Mouse (Mus musculus) cerebellum, adult 9-10 months (tissue): ENCODE results near the gene Hcn2.

Source experiments
- DNase-seq: peaks from one replicate; pipeline ENCODE4 v3.0.0; 2022

The Hcn2 gene

DNA sequence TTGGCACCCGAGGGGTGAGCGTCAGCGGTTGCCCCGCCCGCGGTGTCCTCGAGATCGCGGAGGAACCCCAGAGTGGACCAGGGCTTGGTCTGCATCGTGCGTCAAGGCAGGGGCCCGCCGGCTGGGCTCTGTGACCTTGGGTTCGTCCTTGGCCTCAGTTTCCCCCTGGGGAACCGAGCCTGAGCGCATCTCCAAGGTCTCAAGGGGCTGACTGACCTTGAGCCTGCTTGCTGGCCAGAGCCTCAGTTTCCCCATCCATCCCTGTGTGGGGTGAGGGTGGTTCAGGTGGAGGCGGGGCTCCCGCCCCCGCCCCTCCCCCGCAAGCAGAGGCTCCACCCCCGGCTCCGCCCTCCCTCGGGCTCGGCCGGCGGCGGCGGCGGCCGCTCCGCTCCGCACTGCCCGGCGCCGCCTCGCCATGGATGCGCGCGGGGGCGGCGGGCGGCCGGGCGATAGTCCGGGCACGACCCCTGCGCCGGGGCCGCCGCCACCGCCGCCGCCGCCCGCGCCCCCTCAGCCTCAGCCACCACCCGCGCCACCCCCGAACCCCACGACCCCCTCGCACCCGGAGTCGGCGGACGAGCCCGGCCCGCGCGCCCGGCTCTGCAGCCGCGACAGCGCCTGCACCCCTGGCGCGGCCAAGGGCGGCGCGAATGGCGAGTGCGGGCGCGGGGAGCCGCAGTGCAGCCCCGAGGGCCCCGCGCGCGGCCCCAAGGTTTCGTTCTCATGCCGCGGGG lies at the start of gene Hcn2:
Hcn2 (plus strand) TSS at position 381 of the 734 bp plus-strand sequence.
- peak; percentile 77 for DNase-seq

DNA sequence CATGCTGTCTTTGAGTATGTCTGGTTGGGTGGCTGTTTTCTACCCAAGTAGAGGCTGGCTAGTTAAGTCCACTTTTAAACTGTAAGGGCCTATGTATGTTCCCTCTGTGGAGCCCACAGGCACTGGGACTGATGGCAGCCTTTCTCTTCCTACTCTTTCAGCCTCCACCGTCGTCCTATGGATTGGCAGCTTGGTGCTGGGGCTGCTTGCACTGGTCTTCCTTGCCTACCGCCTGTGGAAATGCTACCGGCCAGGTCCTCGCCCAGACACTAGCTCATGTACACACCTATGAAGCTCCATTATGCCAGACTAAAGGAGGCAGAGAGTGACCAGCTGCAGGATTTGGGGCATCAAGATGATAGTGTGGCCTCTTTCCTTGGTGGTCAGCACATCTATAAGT lies 48.4 kb upstream of the Hcn2 start:
- peak; percentile 64 for DNase-seq

DNA sequence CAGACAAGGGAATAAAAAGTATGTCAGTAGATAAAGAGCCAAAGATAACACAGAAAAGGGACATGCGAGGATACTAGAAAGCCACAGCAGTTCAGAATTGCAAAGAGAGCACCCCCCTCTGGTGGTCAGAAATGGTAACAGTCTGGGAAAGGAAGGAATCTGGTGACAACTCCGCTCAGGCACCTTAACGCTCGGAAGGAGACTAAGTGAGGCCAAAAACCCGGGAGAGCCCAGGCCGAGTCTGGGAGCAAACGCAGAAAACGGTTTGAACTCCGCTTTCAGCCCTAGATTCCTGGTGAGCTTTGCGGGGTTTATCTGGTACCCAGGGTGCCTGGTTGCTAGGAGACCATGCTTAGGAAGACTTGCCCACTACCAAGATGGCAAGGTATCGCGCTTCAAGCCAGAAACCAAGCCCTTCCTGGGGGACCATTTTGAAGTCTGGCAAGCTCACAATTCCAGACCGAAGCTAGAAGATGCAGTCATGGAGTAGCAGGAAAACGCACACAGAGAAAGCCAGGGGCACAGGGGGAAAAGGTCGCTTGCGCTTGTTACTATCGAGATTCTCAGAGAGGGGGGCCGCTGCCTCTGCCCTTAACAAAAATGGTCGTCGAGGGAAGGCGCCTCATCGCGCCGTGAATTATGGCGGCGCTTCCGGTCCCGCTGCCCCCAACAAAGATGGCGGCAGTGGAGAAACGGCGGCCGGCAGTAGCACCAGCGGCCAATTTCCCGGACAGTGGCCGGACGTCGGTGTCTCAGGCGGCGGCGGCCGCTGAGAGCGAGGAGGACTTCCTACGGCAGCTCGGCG lies 47.5 kb upstream of the Hcn2 start, which contains the start of gene Tpgs1:
Tpgs1 (plus strand) TSS at position 599 of the 805 bp plus-strand sequence.
- peak; percentile 96 for DNase-seq

DNA sequence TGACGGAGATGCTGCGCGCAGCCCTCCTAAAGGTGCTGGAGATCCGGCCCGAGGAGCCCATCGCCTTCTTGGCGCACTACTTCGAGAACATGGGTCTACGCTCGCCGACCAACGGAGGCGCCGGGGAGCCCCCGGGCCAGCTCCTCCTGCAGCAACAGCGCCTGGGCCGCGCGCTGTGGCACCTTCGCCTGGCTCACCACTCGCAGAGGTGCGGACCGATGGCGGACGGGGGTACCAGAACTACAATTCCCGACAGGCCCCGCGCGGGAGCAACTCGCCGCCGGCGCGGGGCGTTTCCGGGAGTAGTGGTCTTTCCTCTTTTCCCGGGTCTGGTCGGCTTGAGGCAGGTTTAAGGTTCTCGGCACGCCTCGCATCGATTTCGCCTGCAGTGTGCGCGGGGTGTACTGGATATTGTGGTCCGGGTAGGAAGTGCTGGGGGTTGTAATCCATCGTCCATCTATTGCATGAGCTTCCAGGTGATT lies 46.8 kb upstream of the Hcn2 start:
- peak; percentile 78 for DNase-seq

DNA sequence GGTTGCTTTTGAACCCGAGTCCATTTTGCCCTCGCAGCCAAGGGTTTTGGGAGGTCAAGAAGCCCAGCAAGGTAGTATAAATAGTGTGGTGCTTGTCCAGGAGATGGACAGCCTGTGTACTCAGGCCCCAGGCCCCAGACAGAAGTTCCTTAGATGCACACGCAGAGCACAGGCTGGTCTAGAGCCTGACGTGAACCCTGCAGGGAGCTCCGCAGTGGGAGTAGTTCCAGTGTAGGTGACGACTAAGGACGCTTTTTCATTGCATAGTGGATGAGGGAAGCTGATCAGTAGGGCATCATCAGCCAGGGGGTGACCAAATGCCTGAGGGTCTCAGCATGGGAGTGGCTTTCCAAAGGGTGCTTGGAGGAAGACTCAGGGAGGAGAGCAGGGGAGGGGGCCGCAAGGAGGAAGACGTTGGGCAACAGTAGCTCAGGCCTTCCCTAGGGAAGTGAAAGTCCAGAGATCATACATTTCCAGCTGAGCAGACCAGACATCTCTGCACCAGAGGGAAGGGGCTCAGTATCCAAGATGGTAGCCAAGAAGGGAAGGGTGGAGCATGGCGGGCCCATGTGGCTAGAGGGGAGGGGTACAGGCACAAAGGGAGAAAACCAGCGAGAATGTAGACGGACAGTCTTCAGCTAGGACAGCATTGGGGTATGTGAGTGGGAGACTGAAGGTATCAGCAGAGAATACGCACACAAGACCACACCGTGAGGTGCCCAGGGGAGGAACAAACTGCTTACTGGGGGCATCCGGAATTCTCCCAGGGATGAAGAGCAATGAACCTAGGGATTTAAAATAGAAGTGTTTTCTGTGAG lies 46.2 kb upstream of the Hcn2 start:
- DNase-seq = peak; percentile 71

DNA sequence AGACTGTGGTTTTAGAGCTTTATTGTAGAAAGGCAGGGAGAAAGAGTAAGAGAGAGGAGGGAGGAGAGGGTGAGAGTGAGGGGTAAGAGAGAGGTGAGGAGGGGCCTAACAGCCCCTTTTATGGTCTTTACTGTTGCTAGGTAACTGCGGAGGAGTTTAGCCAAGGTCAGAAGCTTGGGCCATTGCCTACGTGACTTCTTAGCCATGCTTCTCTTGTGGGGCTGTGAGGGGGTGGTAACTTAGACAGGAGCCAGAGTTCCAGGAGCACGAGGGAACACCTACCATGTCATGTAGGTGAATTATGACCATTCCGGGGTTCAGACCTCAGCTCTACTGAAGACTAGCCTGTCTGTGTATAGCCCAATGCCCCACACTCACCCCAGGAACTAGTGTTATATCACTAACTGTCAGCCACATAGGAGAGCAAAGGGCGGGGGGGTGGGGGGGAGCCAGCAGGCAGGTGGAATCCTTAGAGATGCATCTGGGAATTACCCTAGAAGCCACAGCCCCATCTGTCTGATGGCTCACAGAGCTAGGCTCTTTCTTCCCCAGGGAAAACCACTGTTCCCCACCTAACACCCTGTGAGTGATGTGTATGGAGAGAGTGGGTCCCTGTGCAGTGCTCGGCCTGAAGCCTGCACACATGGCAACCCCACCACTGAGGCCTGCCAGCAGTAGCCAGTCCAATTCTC lies 44.9 kb upstream of the Hcn2 start:
- DNase-seq = peak; percentile 36

DNA sequence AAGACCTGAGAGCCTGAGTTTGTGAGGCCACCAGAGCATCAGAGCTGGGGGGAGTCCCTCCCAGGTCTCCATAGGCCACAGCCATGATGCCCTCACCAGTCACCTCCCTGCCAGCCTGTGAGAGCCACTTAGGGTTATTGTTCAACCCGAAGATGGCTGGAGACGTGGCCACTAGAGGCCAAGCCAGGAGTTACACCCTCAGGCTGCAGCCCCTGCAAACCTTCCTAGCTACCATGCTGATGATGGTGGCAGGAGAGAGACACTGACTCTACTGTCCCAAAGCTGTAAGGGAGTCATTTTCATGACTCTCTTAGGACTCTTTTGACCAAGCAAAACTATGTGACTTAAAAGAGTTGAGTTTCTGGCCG lies 44.4 kb upstream of the Hcn2 start:
- peak; percentile 42 for DNase-seq

DNA sequence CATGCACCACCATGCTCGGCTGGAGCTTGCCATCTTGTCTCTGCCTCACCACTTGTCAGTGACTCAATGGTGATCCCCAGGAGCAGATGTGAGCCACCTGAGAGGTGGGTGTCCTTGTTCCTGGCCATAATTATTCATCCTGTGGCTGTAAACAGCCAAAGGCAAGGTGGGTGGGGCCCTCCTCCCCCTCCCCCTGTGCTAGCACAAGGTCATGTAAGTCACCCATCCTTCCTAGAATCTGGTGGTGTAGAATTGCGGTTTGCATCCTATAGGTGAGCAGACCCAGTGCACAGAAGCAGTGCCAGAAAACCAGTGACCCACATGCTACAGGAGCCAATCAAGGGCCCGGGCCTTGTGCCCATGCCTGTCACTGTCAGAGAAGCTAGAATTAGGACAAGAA lies 43.4 kb upstream of the Hcn2 start:
- DNase-seq = peak; percentile 43

DNA sequence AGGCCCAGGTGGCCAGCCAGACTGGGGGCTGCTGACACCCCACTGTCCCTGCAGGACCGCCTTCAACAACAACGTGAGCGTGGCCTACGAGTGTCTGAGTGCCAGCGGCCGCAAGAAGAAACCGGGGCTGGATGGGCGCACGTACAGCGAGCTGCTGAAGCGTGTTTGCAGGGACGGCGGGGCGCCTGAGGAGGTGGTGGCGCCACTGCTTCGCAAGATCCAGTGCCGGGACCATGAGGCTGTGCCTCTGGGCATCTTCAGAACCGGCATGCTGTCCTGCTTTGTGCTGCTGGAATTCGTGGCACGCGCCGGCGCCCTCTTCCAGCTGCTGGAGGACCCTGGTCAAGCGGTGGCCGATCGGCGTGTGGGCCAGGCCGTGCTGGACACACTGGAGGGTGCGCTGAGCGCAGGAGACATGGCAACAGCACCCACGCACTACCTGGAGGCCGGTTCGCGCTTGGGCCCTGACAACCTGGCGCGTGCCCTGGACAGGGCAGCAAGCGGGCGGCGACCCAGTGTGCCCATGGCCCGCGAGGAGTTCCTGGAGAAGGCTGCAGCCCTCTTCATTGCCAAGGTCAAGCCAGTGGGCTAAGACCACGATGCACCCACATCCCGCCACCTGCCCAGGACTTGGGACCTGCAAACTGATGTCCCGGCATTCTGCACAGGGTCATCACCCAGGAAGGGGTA lies 40.9 kb upstream of the Hcn2 start:
- peak; percentile 35 for DNase-seq

DNA sequence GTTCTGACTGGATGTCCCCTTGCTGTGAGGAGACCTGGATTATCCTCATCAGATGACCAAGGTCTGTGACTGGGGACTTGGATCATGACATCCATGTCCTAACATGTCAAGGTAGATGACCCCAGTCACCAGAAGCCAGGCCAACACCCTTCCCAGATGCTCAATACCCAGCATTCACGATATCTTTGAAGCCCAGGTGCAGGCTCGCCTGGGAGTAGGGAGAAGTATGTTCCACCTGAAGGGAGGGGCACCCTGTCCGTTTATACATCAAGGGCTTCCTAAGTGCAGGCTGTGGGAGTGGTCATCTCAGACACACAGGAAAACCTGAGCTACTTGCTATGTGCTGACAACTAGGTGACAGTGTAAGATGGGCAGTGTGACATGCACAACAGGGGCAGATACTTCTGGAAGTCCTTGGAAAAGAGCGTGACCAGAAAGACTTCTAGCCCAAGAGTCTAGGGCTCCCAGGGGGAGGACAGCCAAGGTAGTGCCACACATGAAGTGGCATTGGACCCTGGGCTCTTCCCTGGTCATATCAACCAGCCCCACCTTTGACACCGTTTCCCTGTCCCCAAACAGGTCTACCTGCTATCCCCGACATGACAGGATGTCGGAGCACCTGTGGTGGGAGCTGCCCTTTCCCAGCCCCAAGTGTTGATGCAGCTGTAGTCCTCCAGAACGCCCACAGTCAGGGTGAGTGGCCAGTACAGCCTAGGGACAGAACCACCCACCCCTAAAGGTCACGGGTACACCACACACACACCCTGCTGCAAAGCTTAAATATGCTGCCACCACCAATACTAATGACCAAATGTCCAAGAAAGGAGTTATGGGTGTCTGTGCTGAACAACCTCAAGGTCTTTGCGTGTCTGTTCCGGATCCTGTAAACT lies 35.6 kb upstream of the Hcn2 start:
- DNase-seq = peak; percentile 74

DNA sequence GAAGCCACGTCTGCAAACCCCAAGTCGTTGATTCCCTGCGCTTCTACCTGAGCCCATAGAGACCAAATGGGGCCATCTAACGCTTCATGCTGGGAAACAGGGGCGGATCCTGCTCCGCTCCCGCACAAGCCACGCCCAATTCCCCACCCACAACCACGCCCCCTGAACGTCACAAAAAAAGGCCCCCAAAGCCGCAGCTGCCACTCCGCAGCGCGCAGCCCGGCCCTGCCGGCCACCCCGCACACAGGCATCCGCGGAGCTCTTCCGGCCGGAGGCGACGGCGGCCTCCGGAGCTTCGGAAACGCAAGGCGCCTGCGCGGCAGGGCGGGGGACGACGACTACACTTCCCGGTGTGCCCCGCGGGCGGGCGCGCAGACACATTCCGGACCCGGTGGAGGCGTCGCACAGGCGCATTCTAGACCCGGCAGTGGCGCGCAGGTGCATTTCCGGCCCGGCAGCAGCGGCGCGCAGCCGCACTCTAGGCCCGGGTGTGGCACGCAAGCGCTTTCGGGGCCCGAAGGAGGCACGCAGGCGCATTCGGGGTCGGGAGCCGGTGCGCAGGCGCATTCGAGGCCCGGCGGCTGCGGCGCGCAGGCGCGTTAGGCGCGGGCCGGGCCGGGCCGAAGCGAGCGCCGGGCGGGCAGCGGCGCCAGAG lies 34.7 kb upstream of the Hcn2 start, which contains the start of gene Cdc34:
Cdc34 (plus strand) TSS at position 605 of the 655 bp plus-strand sequence.
- DNase-seq = peak; percentile 99

DNA sequence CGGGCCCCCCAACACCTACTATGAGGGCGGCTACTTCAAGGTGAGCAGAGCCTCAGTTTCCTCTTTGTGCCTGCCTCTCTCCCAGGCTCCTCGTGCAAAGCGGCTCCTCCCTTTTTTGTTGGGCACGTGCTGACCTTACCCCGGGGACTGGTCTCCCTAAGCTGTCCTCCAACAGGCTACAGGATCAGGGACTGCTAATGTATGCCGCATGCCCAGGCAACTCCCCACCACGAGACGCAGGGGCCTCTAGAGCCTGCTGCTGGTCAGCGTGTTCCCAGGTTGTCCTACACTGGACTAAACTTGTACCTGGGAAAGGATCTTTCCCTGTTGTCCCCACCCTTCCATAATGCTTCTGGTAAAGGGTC lies 33.9 kb upstream of the Hcn2 start:
- peak; percentile 78 for DNase-seq

DNA sequence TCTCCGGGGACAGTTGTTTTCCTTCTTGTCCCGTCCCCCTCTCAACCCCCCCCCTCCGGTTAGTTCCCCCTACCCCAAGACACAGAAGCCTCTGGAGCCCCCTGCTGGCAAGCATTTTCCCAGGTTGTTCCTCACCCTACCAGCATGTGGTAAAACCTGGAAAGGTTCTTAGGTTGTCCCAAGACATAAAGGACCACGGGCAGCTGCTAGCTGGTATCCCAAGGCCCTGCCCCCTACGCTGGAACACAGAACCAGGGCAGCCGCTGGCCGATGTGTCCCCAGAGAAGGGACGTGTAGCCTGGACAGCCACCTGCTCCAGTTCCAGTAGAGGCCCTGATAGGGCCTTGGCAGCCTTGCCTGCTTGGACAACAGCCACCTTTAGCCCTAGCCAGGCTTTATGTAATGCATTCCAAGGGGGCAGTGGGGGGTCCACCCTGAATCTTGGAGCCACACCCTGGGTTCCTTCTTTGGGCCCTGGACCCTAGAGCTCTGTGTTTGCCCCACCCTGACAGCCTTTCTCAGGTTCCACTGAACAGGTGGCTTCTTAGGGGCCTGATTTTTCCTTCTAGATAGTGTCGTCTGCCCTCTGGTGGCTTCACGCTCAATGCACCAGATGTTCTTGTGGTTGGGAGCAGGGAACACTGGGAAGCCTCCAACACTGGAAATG lies 33.4 kb upstream of the Hcn2 start:
- peak; percentile 81 for DNase-seq

DNA sequence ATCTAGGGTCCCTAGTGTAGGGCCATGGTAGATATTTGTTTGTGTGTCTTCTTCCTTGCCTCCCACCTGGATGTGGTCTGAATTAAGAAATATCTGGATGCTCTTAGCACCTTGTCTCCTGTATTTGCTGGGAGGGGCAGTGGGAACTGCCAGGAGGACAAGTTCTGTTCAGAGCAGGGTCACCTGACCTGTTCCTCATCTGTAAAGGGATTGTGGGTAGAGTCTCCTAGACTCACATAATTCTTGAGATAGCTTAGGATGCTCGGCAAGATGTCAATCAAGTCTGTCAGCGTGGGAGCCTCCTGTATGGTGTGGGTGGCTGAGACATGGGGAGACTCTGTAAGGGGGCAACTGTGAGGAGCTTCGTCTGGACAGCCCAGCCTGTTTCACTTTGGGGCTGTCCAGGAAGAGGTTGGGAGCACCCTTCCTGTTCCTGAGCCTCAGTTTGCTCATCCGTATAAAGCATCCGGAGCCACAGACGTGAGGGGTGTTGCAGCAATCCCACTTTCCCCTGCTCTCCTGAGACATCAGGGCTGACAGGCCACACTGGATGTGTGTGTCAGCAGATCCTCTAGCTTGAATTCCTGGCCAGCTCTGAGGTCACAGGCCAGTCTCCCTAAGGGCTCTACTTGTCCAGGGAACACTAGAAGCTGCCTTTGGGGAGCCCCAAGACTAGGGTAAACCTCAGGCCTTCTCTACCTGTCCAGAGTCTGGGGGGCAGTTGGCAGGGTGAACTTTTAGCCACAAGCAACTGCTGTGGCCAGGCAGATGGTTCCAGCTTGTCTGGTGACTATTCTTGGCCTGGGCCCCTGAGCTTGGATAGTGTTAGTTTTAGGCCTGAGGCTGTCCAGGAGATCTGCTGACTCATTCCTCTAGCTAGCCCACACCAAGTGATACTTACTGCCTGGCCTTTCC lies 32.5 kb upstream of the Hcn2 start:
- DNase-seq = no peak

DNA sequence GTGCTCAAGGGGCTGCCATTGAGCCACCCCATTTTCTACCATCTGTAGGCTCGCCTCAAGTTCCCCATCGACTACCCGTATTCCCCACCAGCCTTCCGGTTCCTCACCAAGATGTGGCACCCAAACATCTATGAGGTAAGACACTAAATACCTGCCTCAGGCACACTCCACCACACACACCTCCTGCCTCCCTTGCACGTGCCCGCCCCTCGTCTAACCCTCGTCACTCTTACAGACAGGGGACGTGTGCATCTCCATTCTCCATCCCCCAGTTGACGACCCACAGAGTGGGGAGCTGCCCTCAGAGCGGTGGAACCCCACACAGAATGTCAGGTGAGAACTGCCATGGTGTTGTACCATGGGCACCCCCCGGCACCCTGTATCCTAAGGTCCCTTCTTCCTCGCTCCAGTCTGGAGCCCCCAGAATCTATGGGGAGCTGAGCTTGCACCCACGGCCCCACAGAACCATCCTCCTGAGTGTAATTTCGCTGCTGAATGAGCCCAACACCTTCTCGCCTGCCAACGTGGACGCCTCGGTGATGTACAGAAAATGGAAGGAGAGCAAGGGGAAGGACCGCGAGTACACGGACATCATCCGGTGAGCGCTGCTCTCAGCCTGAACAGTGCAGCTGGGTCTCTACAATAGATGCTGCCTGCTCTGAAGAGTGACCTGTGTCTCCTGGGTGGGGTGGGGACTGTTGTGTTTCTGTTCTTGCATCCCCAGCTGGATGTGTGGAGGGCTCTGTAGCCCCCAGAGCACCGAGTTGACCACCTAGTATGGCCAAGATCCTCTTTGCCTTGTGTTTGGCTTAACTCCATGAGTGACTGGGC lies 31.4 kb upstream of the Hcn2 start:
- no peak for DNase-seq

DNA sequence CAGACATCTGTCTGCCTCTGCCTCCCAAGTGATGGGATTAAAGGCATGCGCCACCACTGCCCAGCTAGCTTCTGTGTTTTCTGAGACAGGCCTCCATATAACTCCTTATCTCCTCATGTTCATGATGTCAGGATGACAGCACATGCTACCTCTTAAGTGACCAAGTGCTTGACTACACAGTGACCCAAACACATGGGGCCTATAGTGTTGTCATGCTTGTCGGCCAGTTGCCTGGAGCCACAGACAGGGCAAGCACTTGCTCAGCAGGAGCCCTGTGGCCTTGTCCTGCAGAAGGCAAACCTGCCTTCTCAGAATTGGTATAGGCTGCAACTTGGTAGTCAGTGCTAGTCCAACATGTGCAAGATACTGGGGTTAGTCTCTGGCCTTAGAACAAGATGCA lies 30.2 kb upstream of the Hcn2 start:
- no peak for DNase-seq

DNA sequence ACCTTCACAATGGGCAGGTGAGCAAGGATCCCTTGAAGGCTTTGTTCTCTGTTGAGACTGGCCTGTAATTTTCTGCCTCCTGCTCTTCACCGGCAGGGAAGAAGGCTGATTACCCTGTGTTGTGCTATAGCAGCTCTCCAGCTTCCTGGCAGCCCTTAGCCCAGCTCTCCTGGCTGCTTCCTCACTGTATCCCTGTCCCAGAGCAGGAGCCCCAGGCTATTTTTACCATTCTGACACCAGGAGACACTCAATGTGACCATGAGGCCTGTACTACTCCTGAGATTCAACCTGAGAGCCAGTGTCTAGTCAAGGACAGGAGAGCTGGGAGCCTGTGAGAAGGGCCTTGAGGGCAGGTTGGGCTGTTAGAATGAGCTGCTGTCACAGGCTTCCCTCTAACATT lies 29.7 kb upstream of the Hcn2 start:
- DNase-seq = no peak

DNA sequence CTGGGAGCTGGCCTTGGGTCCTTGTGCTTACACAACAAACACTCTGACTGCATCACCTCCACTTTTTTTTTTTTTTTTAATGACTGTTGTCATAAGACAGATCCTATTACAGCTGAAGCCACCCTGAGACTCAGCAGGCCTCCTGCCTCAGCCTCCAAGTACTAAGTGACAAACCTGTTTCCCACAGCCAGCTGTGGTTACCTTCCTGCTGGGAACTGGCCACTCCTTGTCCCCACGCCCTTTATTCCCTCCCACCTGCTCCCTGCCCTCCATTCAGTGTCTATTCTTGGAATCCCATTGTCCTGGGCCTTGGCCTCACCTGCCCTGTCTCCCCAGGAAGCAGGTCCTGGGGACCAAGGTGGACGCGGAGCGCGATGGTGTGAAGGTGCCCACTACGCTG lies 28.9 kb upstream of the Hcn2 start:
- no peak for DNase-seq
